Mouse (Mus musculus) liver, embryonic 14.5 days (tissue): ENCODE measurements around the gene Mocs1.

ENCODE experiments used
- CTCF ChIP-seq: IDR thresholded peaks from 2 replicates; pipeline ENCODE4 v1.5.1; 2016; ENCODE audit warnings: antibody characterized with exemption, low read depth, control low read depth
- EP300 ChIP-seq: IDR thresholded peaks from 2 replicates; pipeline ENCODE4 v1.6.1; 2016; ENCODE audit warnings: antibody characterized with exemption, low read depth

DNA sequence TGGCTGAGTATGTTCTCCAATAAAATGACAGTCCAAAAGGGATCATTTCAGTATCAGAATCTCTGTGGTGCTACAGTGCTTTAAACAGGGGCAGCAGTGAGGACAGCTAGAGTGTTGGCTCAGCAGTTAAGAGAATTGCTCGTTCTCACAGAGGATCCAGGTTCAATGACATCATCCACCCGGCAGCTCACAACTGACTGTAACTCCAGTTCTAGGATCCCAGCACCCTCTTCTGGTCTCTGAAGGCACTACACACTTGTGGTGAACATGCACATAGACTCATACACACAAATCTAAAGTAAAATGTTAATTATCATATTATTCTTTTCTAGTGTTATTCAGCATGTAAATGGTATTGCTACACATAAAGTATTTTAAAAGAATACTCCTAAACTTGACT, 40.4 kb upstream of the Mocs1 start:
- TF ChIP-seq EP300 (no peak), CTCF (no peak)
